Mouse (Mus musculus) heart, embryonic 16.5 days (tissue): ENCODE results near the gene Cacna2d2. TPM values are rescaled to one million over a fixed set of nuclear protein-coding genes. Genes with fewer than 3 reads are reported as not detected.

Experiments used
- ATAC-seq: fragments of 200-750 bp; cut with Nextera tagmentation; replicated peaks from 2 replicates; pipeline ENCODE4 v1.8.0; 2017; ENCODE audit warnings: moderate number of reproducible peaks; ENCODE audit not compliant: insufficient read depth, low FRiP score; ENCODE audit errors: extremely low read depth
- H3K27ac ChIP-seq: fragments of 300-500 bp; sonication (generic); 2 replicates; pipeline ENCODE4 v1.5.1; 2014; ENCODE audit warnings: mild to moderate bottlenecking, low read length, control low read depth, moderate library complexity
- H3K27me3 ChIP-seq: fragments of 300-500 bp; sonication (generic); 2 replicates; pipeline ENCODE4 v1.6.1; 2014; ENCODE audit warnings: low read length, mixed read lengths; ENCODE audit not compliant: control insufficient read depth, insufficient read depth
- H3K36me3 ChIP-seq: fragments of 300-500 bp; sonication (generic); 2 replicates; pipeline ENCODE4 v1.6.1; 2014; ENCODE audit not compliant: control insufficient read depth, insufficient read depth
- H3K4me1 ChIP-seq: fragments of 300-500 bp; sonication (generic); 2 replicates; pipeline ENCODE4 v1.6.1; 2014; ENCODE audit warnings: low read length, mixed read lengths; ENCODE audit not compliant: control insufficient read depth, insufficient read depth
- H3K4me2 ChIP-seq: fragments of 300-500 bp; sonication (generic); 2 replicates; pipeline ENCODE4 v1.6.1; 2014; ENCODE audit warnings: low read depth, mild to moderate bottlenecking, control low read depth, low read length
- H3K4me3 ChIP-seq: fragments of 300-500 bp; sonication (generic); 2 replicates; pipeline ENCODE4 v1.5.1; 2014; ENCODE audit warnings: mild to moderate bottlenecking, control low read depth, low read length
- H3K9ac ChIP-seq: fragments of 300-500 bp; sonication (generic); 2 replicates; pipeline ENCODE4 v1.6.1; 2014; ENCODE audit warnings: low read length, control low read depth
- H3K9me3 ChIP-seq: fragments of 300-500 bp; sonication (generic); replicated peaks from 2 replicates; pipeline ENCODE4 v1.6.1; 2016; ENCODE audit warnings: low read length; ENCODE audit not compliant: control insufficient read depth
- WGBS: fragments of 180-500 bp; shearing (Covaris S2); extraction: QIAGEN DNeasy Blood & Tissue Kit; methylation state at CpG from one replicate; pipeline ENCODE4 v1.1.7; 2014; 5-methylcytosine and 5-hydroxymethylcytosine counted together
- polyA plus RNA-seq: library from polyadenylated mRNA; unstranded; fragments of >200 nt; fragmentation: Nextera tagmentation; extraction: Ambion mirVana; gene quantifications from 2 replicates; pipeline ENCODE4 v1.2.1, GENCODE M21; 2015

Gene Cacna2d2
- polyA plus RNA-seq, 1 experiment from 2014 or later: 2.6 TPM

- Histone ChIP-seq H3K36me3 (no peaks in the 10 kb centered on the region), H3K4me2 (no peak overlapping the region), H3K27me3 (0 out of 2 replicates have a peak, but pooled peaks cover 3% of the 10 kb centered on the region), H3K4me1 (no peaks in the 10 kb centered on the region), H3K9me3 (no peaks in the 10 kb centered on the region), H3K9ac (no peak overlapping the region), H3K4me3 (no peak overlapping the region), H3K27ac (no peak overlapping the region)
- 38% methylated on average over 9 of the region's 9 CpGs for WGBS
- no peak for ATAC-seq
These were observed 81.2 kb downstream of the Cacna2d2 start for GRCm38 (mm10) chr9:107480477-107481069.

DNA sequence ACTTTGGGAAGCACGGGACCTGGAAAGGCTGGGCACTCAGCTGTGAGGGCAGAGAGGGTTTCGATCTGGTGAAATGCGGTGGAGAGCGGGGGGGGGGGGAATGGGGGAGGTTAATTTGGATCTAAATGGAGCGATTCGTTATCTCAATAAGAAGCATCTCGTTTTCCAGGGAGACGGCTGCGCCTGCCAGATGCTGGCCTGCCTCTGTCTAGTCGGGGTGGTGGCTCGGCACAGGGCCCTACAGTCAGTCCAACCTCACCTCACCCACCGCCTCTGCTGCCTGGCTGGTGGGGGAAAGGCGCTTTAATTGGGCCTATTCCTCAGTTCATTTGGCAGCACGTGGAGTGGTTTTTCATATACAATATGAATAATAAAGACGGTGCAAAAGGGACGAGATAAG is 81.9 kb downstream of the Cacna2d2 start:
- no peak overlapping the region for H3K27ac ChIP-seq
- H3K4me2 ChIP-seq: no peak overlapping the region
- 39% methylated on average over 16 of the region's 16 CpGs for WGBS
- no peak overlapping the region for H3K9ac ChIP-seq
- H3K4me1 ChIP-seq: no peaks in the 10 kb centered on the region
- no peaks in the 10 kb centered on the region for H3K36me3 ChIP-seq
- no peak for ATAC-seq
- H3K9me3 ChIP-seq: no peaks in the 10 kb centered on the region
- H3K4me3 ChIP-seq: no peak overlapping the region
- H3K27me3 ChIP-seq: 0 out of 2 replicates have a peak, but pooled peaks cover 3% of the 10 kb centered on the region

DNA sequence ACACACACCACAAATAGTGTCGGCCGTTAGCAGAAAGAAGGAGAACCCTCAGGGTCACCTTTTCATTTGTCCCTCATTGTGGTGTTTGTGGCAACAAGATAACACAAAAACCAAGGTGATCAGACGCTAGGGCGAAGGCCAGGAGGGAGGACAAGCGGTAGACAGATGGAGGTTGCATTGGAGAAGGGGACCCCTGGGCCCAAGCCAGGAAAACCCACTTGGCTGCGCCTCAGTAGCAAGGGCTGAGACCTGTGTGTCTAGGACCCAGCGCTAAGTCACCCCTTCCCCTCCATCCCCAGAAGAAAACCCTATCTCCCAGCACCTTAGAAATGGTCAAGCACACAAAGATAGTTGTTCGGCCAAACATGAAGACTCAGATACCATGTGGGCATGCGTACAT is 82.6 kb downstream of the Cacna2d2 start:
- 84% methylated on average over 9 of the region's 9 CpGs for WGBS
- H3K27ac ChIP-seq: no peak overlapping the region
- no peak overlapping the region for H3K9ac ChIP-seq
- no peaks in the 10 kb centered on the region for H3K4me1 ChIP-seq
- H3K27me3 ChIP-seq: 0 out of 2 replicates have a peak, but pooled peaks cover 3% of the 10 kb centered on the region
- no peak overlapping the region for H3K4me2 ChIP-seq
- ATAC-seq: no peak
- no peaks in the 10 kb centered on the region for H3K9me3 ChIP-seq
- no peak overlapping the region for H3K4me3 ChIP-seq
- no peaks in the 10 kb centered on the region for H3K36me3 ChIP-seq

- Histone ChIP-seq H3K27me3 (0 out of 2 replicates have a peak, but pooled peaks cover 3% of the 10 kb centered on the region), H3K9ac (no peak overlapping the region), H3K27ac (no peak overlapping the region), H3K4me2 (no peak overlapping the region), H3K9me3 (no peaks in the 10 kb centered on the region), H3K36me3 (no peaks in the 10 kb centered on the region), H3K4me3 (no peak overlapping the region), H3K4me1 (no peaks in the 10 kb centered on the region)
- ATAC-seq: no peak
- 77% methylated on average over 4 of the region's 4 CpGs for WGBS
These were observed 83.4 kb downstream of the Cacna2d2 start for GRCm38 (mm10) chr9:107482770-107483169.

DNA sequence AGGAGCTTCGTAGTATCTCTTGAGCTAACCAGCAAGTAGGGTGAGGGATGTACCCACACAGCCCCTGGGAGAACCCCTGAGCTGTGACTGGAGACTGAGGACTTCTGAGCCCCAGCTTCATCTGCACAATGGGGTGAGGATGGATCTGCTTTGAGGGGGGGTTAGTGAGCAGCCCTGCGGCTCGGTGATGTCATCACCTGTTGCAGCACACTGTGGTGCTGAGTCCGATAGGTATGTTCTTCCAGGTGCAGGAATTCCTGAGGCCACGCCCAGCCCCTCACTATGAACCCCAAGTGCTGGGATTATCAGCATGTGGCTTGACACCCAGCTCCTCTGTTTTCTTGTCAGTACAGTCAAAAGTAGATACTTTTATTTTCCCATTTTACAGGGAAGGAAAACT is 84.3 kb downstream of the Cacna2d2 start:
- H3K9ac ChIP-seq: no peak overlapping the region
- no peaks in the 10 kb centered on the region for H3K9me3 ChIP-seq
- ATAC-seq: no peak
- 81% methylated on average over 5 of the region's 5 CpGs for WGBS
- H3K4me2 ChIP-seq: no peak overlapping the region
- no peak overlapping the region for H3K27ac ChIP-seq
- 0 out of 2 replicates have a peak, but pooled peaks cover 3% of the 10 kb centered on the region for H3K27me3 ChIP-seq
- H3K36me3 ChIP-seq: no peaks in the 10 kb centered on the region
- H3K4me3 ChIP-seq: no peak overlapping the region
- no peaks in the 10 kb centered on the region for H3K4me1 ChIP-seq

GRCm38 (mm10) chr9:107484302-107484701 is 84.9 kb downstream of the Cacna2d2 start:
- 70% methylated on average over 17 of the region's 17 CpGs for WGBS
- Histone ChIP-seq H3K27me3 (0 out of 2 replicates have a peak, but pooled peaks cover 3% of the 10 kb centered on the region), H3K9me3 (no peaks in the 10 kb centered on the region), H3K4me3 (no peak overlapping the region), H3K4me1 (no peaks in the 10 kb centered on the region), H3K9ac (no peak overlapping the region), H3K36me3 (no peaks in the 10 kb centered on the region), H3K4me2 (no peak overlapping the region), H3K27ac (no peak overlapping the region)
- ATAC-seq: no peak

- Histone ChIP-seq H3K27ac (no peak overlapping the region), H3K36me3 (no peaks in the 10 kb centered on the region), H3K9ac (no peak overlapping the region), H3K27me3 (0 out of 2 replicates have a peak, but pooled peaks cover 3% of the 10 kb centered on the region), H3K4me2 (no peak overlapping the region), H3K4me1 (no peaks in the 10 kb centered on the region), H3K4me3 (no peak overlapping the region), H3K9me3 (no peaks in the 10 kb centered on the region)
- ATAC-seq: no peak
- 82% methylated on average over 6 of the region's 6 CpGs for WGBS
These were observed 85.4 kb downstream of the Cacna2d2 start for GRCm38 (mm10) chr9:107484766-107485165.

GRCm38 (mm10) chr9:107486086-107486485 is 86.7 kb downstream of the Cacna2d2 start:
- no peak for ATAC-seq
- Histone ChIP-seq H3K4me1 (no peaks in the 10 kb centered on the region), H3K9ac (no peak overlapping the region), H3K27ac (no peak overlapping the region), H3K27me3 (no peaks in the 10 kb centered on the region), H3K9me3 (no peaks in the 10 kb centered on the region), H3K36me3 (no peaks in the 10 kb centered on the region), H3K4me2 (no peak overlapping the region), H3K4me3 (no peak overlapping the region)
- 71% methylated on average over 10 of the region's 10 CpGs for WGBS

- no peak overlapping the region for H3K4me3 ChIP-seq
- H3K4me2 ChIP-seq: no peak overlapping the region
- H3K27me3 ChIP-seq: no peaks in the 10 kb centered on the region
- ATAC-seq: 0 out of 2 replicates have a peak, but pooled peaks have one; percentile 42
- H3K4me1 ChIP-seq: no peaks in the 10 kb centered on the region
- H3K27ac ChIP-seq: no peak overlapping the region
- no peaks in the 10 kb centered on the region for H3K9me3 ChIP-seq
- no peaks in the 10 kb centered on the region for H3K36me3 ChIP-seq
- H3K9ac ChIP-seq: no peak overlapping the region
- 60% methylated on average over 6 of the region's 6 CpGs for WGBS
These were observed 87.3 kb downstream of the Cacna2d2 start for GRCm38 (mm10) chr9:107486507-107487225.
